Mouse (Mus musculus) liver, postnatal 0 days (tissue): Measurements from ENCODE around the gene Zfp329.

Experiments
- CTCF ChIP-seq: sonication (generic); IDR thresholded peaks from 2 replicates; pipeline ENCODE4 v1.5.1; 2016; ENCODE audit warnings: antibody characterized with exemption, low read depth
- EP300 ChIP-seq: IDR thresholded peaks from 2 replicates; pipeline ENCODE4 v1.6.1; 2016; ENCODE audit warnings: antibody characterized with exemption, low read depth, mild to moderate bottlenecking

DNA sequence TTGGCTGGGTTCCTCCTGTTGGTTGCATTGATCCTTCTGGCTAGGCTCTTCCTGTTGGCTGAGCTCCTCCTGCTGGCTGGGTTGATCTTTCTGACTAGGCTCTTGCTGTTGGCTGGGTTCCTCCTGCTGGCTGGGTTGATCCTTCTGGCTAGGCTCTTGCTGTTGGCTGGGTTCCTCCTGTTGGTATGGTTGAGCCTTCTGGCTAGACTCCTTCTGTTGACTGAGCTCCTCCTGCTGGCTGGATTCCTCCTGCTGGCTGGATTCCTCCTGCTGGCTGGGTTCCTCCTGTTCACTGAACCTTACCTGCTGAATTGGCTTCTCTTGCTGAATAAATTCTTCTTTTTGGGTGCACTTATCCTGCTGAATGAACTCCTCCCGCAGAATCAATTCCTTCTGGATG lies 44.1 kb downstream of the Zfp329 start:
- TF ChIP-seq CTCF (no peak), EP300 (no peak)
